Mouse (Mus musculus) WW6 (cell line): ENCODE data around the gene Atp6v0e2.
"Not testable (repeated sequence)": the region's sequence is repeated elsewhere in the genome, so short reads cannot be mapped to it uniquely, and the experiment has no call there.

Source experiments
- DNase-seq: peaks from one replicate; pipeline ENCODE4 v3.0.0-alpha.2; 2013; ENCODE audit warnings: low read depth, low spot score

Gene Atp6v0e2

DNA sequence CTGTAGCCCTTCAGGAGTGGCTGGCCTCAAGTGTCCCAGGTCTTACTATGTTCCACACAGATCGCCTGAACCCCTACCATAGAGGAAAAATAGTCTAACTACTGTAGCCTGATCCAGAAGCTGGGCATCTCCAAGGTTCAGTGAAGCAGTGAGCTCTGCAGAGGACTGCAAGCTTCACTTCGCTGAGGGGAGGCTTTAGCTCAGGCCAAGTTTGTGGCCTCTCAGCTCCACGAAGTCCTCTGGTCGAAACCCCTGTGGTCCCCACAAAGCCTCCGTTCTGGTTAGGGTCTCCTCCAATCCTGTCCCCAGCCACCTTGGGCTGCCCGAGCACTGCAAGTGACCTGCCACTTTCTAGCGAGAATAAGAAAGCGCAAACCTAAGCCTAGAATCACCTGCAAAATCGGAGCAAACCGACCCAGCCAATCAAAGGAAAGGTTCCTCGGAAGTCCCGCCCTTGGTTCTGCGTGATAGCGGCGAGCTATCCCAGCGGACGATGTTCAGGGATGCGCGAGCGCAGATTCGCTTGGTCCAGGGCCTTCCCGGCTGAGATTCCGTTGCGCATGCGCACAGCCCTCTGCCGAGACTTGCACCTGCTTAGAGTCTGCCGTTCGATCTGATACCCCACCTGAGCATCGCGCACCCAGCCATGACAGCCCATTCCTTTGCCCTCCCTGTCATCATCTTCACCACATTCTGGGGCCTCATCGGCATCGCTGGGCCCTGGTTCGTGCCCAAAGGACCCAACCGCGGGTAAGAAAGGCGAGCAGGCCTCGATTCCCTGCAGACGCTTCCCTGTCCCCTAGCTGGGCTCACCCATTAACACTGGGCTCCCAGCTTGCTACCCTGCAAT, at the start of gene Atp6v0e2:
TSS of gene Atp6v0e2 (plus strand) at position 511 of the 850 bp plus-strand sequence.
- DNase-seq = peak; percentile 81

DNA sequence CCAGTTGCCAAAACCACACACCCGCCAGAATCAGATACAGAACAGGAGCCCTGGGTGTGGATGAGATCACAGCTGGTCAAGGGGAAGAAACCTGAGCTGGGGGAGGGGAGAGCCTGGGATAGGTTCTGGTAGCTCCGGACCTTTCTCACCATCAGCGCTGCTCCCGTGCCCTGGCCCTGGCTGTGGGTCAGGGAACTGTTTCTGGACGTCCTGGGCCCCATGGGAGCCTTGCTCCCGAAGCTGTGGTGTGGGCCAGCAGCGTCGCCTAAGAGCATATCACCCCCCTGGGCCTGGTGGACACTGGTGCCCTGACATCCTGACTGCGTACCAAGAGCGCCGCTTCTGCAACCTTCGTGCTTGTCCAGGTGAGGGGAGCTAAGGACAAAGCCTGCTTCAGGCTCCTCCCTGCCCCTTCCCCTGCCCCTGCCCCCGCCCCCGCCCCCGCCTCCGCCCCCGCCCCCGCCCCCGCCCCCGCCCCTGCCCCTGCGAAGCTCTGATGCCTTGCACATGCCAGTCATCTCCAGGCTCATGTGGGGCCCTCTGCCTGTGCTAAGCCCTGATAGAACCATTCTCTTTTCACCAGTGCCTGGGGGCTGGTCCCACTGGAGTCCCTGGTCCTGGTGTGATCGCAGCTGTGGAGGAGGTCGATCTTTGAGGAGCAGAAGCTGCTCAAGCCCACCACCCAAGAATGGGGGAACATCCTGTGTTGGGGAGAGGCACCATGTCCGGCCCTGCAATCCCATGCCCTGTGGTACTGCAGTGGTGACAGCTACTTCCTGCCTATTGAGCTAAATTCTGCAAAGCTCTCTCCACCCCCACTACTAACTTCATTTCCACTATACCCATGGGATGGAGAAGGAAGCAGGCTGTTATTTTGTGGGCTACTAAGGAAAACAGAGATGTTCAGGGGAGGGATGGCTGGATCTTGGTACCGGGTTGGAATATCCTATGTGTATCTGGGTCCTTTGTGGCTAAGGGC, 49.4 kb upstream of the Atp6v0e2 start:
- no peak for DNase-seq

DNA sequence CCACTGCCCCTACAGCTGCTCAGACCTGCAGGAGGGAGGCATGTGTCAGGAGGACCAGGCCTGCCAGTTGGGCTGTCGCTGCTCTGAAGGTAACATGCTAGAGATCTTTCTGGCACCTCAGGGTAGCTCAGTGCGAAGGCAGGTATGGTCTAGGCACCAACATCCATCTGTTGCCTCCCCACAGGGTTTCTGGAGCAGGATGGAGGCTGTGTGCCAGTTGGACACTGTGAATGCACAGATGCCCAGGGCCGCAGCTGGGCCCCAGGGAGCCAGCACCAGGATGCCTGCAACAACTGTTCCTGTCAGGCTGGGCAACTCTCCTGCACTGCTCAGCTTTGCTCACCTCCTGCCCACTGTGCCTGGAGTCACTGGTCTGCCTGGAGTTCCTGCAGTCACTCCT, 47.7 kb upstream of the Atp6v0e2 start:
- no peak for DNase-seq

DNA sequence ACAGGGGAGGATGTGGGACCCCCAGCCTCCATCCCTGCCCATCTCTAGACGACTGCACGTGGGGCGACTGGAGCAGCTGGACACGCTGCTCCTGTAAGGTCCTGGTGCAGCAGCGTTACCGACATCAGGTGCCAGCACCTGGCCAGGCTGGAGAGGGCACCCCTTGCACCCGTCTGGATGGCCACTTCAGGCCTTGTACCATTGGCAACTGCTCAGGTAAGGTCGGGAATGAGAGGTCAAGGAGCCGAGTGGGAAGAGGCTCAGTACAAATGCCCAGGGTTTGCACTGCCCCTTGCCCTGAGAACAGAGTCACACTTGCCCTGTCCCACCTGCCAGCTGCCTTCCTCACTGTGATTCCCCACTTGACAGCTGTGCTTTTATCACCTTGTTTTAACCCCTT, 46.1 kb upstream of the Atp6v0e2 start:
- no peak for DNase-seq

DNA sequence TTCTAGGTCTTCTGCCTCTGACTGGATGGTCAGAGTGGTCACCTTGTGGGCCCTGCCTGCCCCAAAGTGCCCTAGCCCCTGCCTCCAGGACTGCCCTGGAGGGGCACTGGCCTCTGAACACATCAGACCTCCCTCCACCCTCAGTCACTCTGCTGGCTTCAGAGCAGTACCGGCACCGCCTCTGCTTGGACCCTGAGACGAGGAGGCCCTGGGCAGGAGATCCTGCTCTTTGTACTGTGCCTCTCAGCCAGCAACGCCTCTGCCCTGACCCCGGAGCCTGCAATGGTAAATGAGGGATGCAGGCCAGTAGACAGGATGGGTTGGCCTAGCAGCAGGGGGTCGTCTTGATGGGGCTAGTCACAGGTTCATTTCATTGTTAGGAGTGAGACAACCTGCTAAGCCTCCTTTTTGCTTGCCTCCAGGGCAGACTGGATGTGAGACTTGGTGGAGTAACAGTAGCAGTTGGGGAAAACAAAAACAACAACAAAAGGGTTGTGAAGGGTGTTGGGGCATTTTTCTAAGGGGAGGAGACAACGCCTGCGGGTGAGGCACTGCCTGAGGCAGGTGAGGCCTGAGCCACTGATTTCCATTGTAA, 44.2 kb upstream of the Atp6v0e2 start:
- peak; percentile 54 for DNase-seq

DNA sequence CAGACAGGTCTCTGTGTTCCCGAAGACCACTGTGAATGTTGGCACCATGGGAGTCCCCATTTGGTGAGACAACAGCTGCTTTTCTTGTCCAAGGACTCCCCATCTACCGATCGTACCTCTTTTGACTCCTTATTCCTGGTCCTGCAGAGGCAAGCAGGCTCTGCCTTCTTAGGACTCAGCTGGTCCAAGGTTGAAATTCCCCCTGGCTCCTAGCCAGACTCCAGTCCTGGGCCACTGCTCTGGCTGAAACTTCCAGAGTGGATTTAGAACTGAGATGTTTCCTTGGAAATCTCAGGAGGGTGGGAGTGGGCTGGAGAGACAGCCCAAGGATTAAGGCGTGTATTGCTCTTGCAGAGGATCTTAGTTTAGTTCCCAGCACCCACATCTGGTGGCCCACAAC, 39.9 kb upstream of the Atp6v0e2 start:
- DNase-seq = no peak

DNA sequence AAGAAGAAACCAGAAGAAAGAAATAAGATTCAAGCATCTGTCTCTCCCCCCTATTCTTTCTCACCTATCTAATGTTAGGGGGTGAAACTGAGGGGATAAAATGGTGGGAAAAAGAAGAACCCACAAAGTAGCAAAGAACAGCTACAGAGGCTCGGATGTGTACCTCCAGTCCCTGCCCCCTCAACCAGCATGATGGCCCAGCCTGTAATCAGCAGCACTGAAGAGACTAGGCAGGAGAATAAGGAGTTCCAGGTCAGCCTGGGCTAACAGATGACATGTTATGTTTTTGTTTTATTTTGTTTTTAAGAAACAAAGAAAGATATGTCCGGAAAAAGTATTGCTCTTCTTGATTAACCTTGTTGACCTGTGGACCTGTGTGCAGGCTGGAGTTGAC, 33.6 kb upstream of the Atp6v0e2 start:
- no peak for DNase-seq

DNA sequence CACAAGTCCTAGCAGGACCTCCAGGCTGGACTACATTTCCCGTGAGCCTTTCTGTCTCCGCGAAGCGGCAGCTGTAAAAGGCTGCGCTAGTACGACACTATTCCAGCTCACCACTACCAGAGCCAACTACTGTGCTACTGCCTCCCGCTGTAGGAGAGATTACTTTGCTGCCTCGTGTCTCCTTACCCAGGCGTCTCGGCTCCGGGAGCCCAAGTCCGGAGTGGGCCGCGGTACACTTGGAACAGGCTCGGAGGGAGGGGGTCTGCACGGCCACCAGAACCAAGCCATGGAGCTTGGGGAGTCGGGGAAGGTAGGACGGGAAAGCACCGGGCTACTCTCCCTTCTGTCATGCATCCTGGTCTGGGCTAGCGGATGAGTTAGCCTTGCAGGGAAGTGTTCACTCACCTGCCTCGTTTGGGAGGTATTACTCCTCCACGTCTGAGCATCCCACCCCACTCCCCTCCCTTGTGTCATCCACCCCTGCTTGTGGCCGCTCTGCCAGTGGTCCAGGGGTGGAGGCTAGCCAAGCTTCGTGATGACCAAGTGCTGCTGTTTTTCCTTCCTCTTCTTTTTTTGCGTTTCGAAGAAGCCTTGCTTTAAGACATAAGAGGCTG, 33.1 kb upstream of the Atp6v0e2 start:
- no peak for DNase-seq

DNA sequence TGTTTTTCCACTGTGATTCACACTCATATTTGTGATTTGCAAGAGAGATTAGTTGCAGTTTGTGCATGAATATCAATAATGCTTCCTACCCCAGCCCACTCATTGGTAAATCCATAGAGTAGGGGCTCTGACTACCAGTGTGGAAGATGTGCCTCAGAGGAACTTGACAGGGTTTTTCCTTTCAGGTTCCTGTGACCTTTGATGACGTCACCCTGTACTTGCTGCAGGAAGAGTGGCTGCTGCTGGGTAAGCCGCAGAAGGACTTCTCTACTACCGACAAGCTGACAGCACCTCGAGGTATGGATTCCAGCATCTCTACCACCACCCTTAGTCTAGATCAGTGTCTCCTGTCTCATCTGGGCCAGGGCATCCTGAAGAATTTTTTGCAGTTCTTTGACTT, 29.3 kb upstream of the Atp6v0e2 start:
- DNase-seq = no peak

DNA sequence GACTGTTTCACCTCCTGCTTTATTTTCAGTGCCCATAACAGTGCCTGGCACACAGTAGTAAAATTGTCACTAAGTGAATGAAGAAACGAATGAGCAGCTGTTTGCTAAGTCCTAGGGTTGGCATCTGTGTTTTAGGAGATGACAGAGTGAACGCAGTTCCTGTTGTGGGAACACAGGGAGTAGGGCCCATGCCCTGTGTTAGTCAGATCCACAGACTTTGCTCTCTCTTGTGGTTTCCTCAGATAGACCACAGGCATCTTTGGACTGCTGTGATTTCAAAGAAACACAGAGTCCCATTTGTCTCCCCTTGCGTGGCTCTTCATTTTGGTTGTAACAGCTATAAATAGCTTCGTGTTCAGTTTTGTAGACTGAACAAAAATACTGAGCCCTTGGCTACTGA, 27.0 kb upstream of the Atp6v0e2 start:
- DNase-seq = no peak

DNA sequence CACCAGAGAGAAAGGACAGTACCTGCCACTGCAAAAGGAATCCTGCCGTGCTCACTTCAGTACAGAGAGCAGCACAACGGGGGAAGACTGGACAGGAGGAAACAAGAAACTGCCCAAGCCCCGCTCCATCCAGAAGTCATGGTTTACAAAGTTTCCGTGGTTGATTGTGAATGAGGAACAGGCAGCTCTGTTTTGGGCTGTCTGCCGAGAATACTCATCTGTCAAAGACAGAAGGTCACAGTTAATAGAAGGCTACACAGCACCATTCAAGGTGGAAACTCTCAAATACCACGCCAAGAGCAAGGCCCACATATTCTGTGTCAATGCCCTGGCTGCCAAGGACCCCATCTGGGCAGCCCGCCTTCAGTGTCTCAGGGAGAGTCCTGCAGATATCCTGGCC, 25.6 kb upstream of the Atp6v0e2 start:
- DNase-seq = no peak

DNA sequence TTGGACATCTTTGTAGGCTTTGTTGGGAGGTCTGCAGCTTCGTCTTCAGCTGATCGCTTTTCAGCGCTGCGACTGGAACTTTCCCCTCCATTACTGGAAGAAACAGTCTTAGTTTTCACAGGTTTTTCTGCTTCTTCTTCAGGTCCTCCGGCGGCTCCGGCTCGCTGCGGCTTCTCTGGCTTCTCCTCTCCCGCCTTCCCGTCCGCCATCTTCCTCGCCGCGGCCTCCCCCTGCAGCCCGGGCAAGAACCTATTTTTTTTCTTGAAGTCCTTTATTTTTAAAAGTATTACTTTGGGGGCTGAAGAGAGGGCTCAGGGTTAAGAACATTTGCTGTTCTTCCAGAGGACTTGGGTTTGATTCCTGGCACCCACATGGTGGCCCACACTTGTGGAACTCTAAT, 12.5 kb upstream of the Atp6v0e2 start:
- not testable (repeated sequence) for DNase-seq

DNA sequence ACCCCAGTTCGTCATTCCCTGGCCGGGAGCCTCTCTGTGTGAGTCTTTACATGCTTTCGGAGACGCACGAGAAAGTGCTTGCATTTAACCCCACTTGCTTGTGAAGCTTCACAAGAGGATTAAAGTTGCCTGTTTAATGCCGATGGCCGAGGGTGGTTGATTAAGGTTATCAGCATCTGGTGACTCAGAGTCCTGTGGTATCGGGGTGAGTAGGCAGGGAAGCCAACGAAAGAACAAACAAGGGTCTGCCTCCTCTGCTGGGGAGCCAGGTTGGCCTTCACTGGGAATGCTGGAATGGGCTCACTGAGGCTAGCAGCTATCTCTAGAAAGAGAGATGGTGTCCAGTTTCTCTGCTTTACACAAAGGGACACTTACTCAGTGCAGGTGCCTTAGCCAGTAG, 9.5 kb upstream of the Atp6v0e2 start:
- DNase-seq = no peak

DNA sequence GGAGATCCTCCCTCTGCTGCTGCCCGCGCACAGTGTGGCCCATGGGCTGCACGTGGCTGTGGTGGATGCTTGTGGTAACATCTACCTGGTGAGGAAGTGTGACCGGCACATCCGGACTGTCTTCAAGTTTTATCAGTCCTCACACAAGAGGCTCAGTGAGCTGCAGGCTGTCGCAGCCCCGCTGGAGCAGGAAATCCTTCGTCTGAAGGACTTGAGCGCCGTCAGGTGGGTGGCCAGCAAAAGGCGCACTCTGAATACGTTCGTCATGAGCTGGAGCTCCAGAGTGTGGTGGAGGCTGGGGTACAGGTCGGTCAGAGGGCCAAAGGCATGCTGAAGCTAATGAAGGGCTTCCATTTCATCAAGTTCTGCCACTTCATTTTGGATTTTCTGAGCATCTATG, 8.2 kb upstream of the Atp6v0e2 start:
- DNase-seq = no peak

DNA sequence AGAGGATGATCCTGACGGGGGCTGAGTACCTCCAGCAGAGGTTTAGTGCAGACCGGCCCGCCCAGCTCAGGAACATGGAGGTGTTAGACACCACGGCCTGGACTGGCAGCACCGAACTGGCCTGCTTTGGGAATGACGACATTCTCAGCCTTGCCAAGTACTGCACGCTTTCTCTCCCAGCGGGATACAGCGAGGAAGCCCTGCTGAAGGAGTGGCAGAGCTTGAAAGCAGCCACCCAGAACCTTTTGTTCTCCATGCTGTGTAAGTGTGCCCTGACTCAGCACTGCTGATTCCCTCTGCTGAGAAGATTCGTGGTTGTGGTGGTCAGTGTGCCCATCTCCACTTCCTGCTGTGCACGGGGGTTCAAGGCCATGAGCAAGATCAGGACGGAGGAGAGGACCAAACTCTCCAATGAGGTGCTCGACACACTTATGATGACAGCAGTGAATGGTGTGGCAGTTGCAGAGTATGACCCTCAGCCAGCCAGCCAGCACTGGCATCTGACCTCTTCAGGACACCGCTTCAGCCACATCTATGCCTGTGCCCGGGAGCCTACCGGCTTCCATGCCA, 7.5 kb upstream of the Atp6v0e2 start:
- no peak for DNase-seq

DNA sequence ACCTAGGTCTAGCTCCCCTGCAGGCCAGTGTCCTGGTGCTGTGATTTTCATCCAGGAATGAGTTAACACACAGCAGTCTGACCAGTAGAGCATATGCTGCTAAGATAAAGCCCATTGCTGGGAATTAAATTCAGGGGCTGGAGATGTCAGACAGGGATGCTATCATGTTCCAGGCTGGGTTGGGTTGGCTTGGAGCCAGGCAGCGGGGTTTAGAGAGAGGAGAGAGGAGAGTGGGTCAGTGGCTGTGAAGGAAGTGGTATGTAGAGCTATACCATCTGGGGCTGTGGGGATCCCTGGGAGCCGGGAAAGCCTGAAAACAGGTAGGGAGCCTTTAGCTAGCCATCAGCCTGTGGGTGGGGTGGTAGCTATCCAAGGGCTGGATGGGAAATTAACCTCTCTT, 6.6 kb upstream of the Atp6v0e2 start:
- no peak for DNase-seq

DNA sequence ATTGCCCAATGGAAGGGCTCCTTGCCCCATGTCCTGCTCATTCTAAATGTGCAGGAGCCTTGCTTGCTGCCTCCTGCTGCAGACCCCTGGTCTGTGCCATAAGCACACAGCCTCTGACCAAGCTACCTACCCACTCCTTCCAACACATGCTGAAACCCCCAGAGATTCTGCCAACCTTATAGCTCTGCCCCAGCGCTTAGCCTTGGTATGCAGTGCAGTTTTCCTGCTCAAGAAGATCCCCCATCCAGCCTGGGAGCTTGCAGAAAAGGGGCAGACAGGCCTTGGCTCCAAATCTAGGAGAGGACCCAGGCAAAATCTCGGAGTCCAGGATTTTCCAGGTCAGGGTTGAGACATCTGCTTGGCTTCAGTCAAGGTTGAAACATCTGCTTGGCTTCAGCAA, 3.9 kb upstream of the Atp6v0e2 start:
- no peak for DNase-seq

DNA sequence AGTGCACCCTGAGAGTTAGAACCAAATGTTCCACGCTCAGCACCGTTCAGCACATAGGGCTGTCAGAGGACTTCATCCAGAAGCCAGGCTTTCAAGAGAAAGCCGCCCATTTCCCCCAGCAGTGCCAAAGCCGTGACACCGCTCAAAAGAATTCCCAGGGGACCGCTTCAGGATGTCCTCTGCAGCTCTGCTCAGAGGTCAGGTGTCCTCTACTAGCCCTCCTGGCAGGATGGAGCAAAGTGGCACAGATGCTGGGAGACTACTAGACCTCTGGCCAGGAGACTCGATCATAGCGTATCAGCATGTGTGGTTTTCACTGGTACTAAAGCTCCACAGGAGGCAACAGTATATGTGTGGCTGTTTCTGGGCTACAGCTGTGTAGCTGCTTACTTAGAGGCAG, 2.5 kb upstream of the Atp6v0e2 start:
- DNase-seq = no peak

DNA sequence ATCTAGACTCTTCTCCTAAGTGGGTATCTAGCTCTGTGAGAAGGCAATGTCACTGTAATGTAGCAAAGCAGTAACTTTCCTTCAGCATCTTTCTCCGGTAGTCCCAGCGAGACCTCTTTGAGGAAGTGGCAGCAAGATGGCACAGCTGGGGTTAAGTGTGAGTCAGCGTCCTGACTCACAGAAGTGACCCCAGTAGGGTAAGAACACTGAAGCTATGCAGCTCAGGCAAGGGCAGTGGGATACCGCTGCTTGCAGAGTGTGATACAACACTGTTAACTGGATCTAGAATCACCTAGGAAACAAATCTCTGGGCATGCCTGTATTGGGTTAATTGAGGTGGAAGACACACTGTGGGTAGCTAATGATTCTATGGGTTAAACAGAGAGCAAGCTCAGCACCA, 1.3 kb upstream of the Atp6v0e2 start:
- DNase-seq = no peak

DNA sequence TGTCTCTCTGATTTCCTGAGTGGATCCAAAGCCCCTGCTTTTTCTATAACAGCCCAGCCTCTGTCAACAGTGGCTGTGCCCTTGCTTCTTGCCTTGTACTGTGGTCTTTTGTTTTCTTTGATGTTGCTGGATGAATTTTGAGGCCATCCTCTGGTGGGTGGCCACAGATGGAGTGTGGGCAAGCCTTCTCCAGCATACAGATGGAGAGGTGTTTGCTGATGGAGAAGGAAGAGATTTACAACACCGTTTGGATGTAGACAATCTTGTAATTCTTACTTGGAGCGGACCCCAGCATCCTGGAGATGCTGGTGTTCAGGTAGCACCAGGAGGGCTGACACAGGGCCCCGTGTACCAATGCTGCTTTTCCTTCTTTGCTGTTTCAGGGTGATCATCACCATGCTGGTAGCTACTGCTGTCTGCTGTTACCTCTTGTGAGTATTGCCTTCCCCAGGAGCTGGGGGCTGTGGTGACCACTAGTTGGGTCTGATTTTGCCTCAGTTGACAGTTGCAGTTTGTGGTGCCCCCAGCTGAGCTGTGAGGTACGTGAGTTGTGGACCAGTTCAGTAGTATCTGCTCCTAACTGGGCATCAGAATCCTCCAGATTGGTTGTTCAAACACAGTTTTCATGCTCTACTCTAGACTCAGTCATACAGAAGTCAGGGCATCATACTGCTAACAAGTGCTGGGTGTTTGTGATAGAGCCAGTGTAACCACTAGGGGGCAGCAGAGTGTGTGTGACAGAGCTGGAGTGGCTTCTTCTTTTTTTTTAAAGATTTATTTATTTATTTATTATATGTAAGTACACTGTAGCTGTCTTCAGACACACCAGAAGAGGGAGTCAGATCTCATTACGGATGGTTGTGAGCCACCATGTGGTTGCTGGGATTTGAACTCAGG, 1.7 kb downstream of the Atp6v0e2 start:
- DNase-seq = no peak
